Comparison of ENCODE assay signal across 22 mouse cellular contexts in genomic region chr5:129429897-129430296, GRCm38 (mm10).
DNase-seq lines count a peak whose midpoint lies in the region; ATAC-seq and TF ChIP-seq lines count a peak whose summit lies in the region.
"Had no signal": no experiment of that assay in that cellular context is flagged by ENCODE, and none has a peak within 500 bp of the region (broad histone marks: within the 10 kb centered on the region; RNA-seq: fewer than 3 reads in every experiment).

No protein-coding gene starts in this region.

- H3K4me1 ChIP-seq in hindbrain, embryonic 11.5 days (replicated peaks; ENCODE audit: control insufficient read depth, insufficient read depth, low read length) = peaks cover 4% of the 10 kb centered on the region; the same call in 1 of the 2 replicates
- H3K4me1 ChIP-seq in hindbrain, embryonic 12.5 days = peaks cover 26% of the 10 kb centered on the region
- no peaks in the 10 kb centered on the region for H3K4me1 ChIP-seq in hindbrain, postnatal 0 days (ENCODE audit: insufficient read depth, low read length)
- H3K4me1 ChIP-seq: heart, embryonic 15.5 days had no signal

- TF ChIP-seq CTCF in hindbrain, postnatal 0 days (IDR thresholded peaks at IDR 0.05; ENCODE audit: low read depth) = no peak

- H3K9ac ChIP-seq in hindbrain, embryonic 11.5 days (ENCODE audit: low read depth, low read length) = no peak overlapping the region
- no peak overlapping the region for H3K9ac ChIP-seq in hindbrain, embryonic 12.5 days
- H3K9ac ChIP-seq in hindbrain, postnatal 0 days (replicated peaks; ENCODE audit: low read length) = no peak overlapping the region
- H3K9ac ChIP-seq: heart, embryonic 15.5 days; midbrain, embryonic 12.5 days had no signal

- no peaks in the 10 kb centered on the region for H3K9me3 ChIP-seq in hindbrain, embryonic 11.5 days (ENCODE audit: control insufficient read depth, low read length)
- H3K9me3 ChIP-seq in hindbrain, embryonic 12.5 days (replicated peaks) = no peaks in the 10 kb centered on the region
- no peaks in the 10 kb centered on the region for H3K9me3 ChIP-seq in hindbrain, postnatal 0 days (ENCODE audit: low read length)
- H3K9me3 ChIP-seq: heart, embryonic 15.5 days; midbrain, embryonic 12.5 days had no signal

- no peaks in the 10 kb centered on the region for H3K27me3 ChIP-seq in hindbrain, embryonic 11.5 days (ENCODE audit: control insufficient read depth, insufficient read depth, low read length)
- no peaks in the 10 kb centered on the region for H3K27me3 ChIP-seq in hindbrain, embryonic 12.5 days
- H3K27me3 ChIP-seq in hindbrain, postnatal 0 days (ENCODE audit: insufficient read depth, low read length) = no peaks in the 10 kb centered on the region
- H3K27me3 ChIP-seq: heart, embryonic 15.5 days; midbrain, embryonic 12.5 days had no signal

- no peak overlapping the region for H3K4me2 ChIP-seq in hindbrain, embryonic 11.5 days (replicated peaks; ENCODE audit: low read depth, low read length)
- H3K4me2 ChIP-seq in hindbrain, embryonic 12.5 days (replicated peaks) = no peak overlapping the region
- H3K4me2 ChIP-seq in hindbrain, postnatal 0 days (ENCODE audit: low read depth, low read length) = no peak overlapping the region
- H3K4me2 ChIP-seq: heart, embryonic 15.5 days; liver, embryonic 11.5 days; midbrain, embryonic 12.5 days had no signal

- H3K4me3 ChIP-seq in hindbrain, embryonic 11.5 days (ENCODE audit: low read depth, low read length) = no peak overlapping the region
- no peak overlapping the region for H3K4me3 ChIP-seq in hindbrain, embryonic 12.5 days
- no peak overlapping the region for H3K4me3 ChIP-seq in hindbrain, postnatal 0 days (ENCODE audit: low read length)
- H3K4me3 ChIP-seq: heart, embryonic 15.5 days; layer of hippocampus, adult 2 months; left cerebral cortex, adult 2 months; midbrain, embryonic 12.5 days had no signal

- DNase-seq in hindbrain, embryonic 11.5 days (ENCODE audit: low spot score) = peak; percentile 35
- peak; percentile 39 for DNase-seq in embryo, embryonic 9.5 days (ENCODE audit: extremely low spot score)
- peak; percentile 14 for DNase-seq in hindbrain, postnatal 0 days (ENCODE audit: low spot score)
- peak; percentile 59 for DNase-seq in mesoderm, embryonic 11.5 days (ENCODE audit: low read depth, low spot score)
- no peak for DNase-seq in ovary, postnatal 10 days (ENCODE audit: low spot score)
- DNase-seq in lung, postnatal 25 days (ENCODE audit: low spot score) = no peak
- DNase-seq: adrenal gland, postnatal 10 days; B cell, adult 2 months; cerebellum, adult 11-12 months; heart, adult 18-20 months; kidney, adult 11 months; kidney, postnatal 10 days; lung, adult 2 months; lung, postnatal 4 days; retina, postnatal 1 day; thymus, adult 18-20 months had no signal

- no peaks in the 10 kb centered on the region for H3K36me3 ChIP-seq in hindbrain, embryonic 11.5 days (ENCODE audit: control insufficient read depth, insufficient read depth, low read length)
- no peaks in the 10 kb centered on the region for H3K36me3 ChIP-seq in hindbrain, embryonic 12.5 days
- no peaks in the 10 kb centered on the region for H3K36me3 ChIP-seq in hindbrain, postnatal 0 days (ENCODE audit: insufficient read depth, low read length)
- H3K36me3 ChIP-seq: heart, embryonic 15.5 days; midbrain, embryonic 12.5 days had no signal

- no peak for ATAC-seq in hindbrain, embryonic 11.5 days (ENCODE audit: low FRiP score)
- ATAC-seq in hindbrain, embryonic 12.5 days (ENCODE audit: low FRiP score) = no peak
- ATAC-seq in hindbrain, postnatal 0 days = no peak

- H3K27ac ChIP-seq in hindbrain, embryonic 11.5 days (ENCODE audit: low read depth, low read length) = no peak overlapping the region
- H3K27ac ChIP-seq in hindbrain, embryonic 12.5 days = no peak overlapping the region
- no peak overlapping the region for H3K27ac ChIP-seq in hindbrain, postnatal 0 days
- H3K27ac ChIP-seq: heart, embryonic 15.5 days; layer of hippocampus, adult 2 months; left cerebral cortex, adult 2 months; midbrain, embryonic 12.5 days had no signal

Comparison
In these comparisons a context has a peak if more than half of its experiments do, and no peak if none do; other contexts are left out.
1. DNase-seq: peak in hindbrain, embryonic 11.5 days (single experiment), embryo, embryonic 9.5 days (single experiment), hindbrain, postnatal 0 days (single experiment) and mesoderm, embryonic 11.5 days (single experiment); none in ovary, postnatal 10 days (single experiment) and lung, postnatal 25 days (single experiment).